Mouse (Mus musculus) forebrain, postnatal 0 days (tissue): ENCODE results near the gene Mrpl39. TPM values are rescaled to one million over a fixed set of nuclear protein-coding genes. Genes with fewer than 3 reads are reported as not detected.

Experiments used
- ATAC-seq: fragments of 200-750 bp; cut with Nextera tagmentation; 2 replicates; pipeline ENCODE4 v1.8.0; 2017; ENCODE audit warnings: mild to moderate bottlenecking, moderate library complexity
- DNase-seq: peaks from one replicate; pipeline ENCODE4 v3.0.0-alpha.2; 2015
- H3K27ac ChIP-seq: fragments of 300-500 bp; sonication (generic); 2 replicates; pipeline ENCODE4 v1.5.1; 2014; ENCODE audit warnings: low read depth, mild to moderate bottlenecking, antibody characterized with exemption, low read length, moderate library complexity, mixed read lengths
- H3K27me3 ChIP-seq: fragments of 300-500 bp; sonication (generic); 2 replicates; pipeline ENCODE4 v1.6.1; 2014; ENCODE audit warnings: mild to moderate bottlenecking, low read length, mixed read lengths; ENCODE audit not compliant: insufficient read depth
- H3K36me3 ChIP-seq: fragments of 300-500 bp; sonication (generic); 2 replicates; pipeline ENCODE4 v1.6.1; 2014; ENCODE audit warnings: mild to moderate bottlenecking, moderate library complexity; ENCODE audit not compliant: insufficient read depth
- H3K4me1 ChIP-seq: fragments of 300-500 bp; sonication (generic); 2 replicates; pipeline ENCODE4 v1.6.1; 2014; ENCODE audit warnings: antibody characterized with exemption; ENCODE audit not compliant: insufficient read depth
- H3K4me2 ChIP-seq: fragments of 300-500 bp; sonication (generic); 2 replicates; pipeline ENCODE4 v1.6.1; 2014; ENCODE audit warnings: low read depth, mild to moderate bottlenecking, moderate library complexity
- H3K4me3 ChIP-seq: fragments of 300-500 bp; sonication (generic); 2 replicates; pipeline ENCODE4 v1.5.1; 2014; ENCODE audit warnings: low read depth, low read length, mixed read lengths
- H3K9ac ChIP-seq: fragments of 300-500 bp; sonication (generic); 2 replicates; pipeline ENCODE4 v1.6.1; 2014; ENCODE audit warnings: mild to moderate bottlenecking
- H3K9me3 ChIP-seq: fragments of 300-500 bp; sonication (generic); 2 replicates; pipeline ENCODE4 v1.6.1; 2016; ENCODE audit warnings: low read length
- CTCF ChIP-seq: sonication (generic); IDR thresholded peaks from 2 replicates; pipeline ENCODE4 v1.5.1; 2016; ENCODE audit warnings: antibody characterized with exemption, control low read depth, low read depth
- WGBS: fragments of 180-500 bp; shearing (Covaris S2); extraction: QIAGEN DNeasy Blood & Tissue Kit; methylation state at CpG from one replicate; pipeline ENCODE4 v1.1.7; 2014; 5-methylcytosine and 5-hydroxymethylcytosine counted together
- polyA plus RNA-seq: library from polyadenylated mRNA; unstranded; fragments of >200 nt; fragmentation: Nextera tagmentation; extraction: Ambion mirVana; gene quantifications from 2 replicates; pipeline ENCODE4 v1.2.1, GENCODE M21; 2015
- total RNA-seq: library from RNA; depleted of rRNA; stranded (reverse); fragments of >200 nt; gene quantifications from 2 replicates; pipeline ENCODE4 v1.2.3, GENCODE M21; 2014; rRNA removed

Mrpl39 gene
- total RNA-seq, result 37.8 and 74.6 TPM in 2 replicates
- 34.5 and 35.4 TPM in 2 replicates for polyA plus RNA-seq

DNA sequence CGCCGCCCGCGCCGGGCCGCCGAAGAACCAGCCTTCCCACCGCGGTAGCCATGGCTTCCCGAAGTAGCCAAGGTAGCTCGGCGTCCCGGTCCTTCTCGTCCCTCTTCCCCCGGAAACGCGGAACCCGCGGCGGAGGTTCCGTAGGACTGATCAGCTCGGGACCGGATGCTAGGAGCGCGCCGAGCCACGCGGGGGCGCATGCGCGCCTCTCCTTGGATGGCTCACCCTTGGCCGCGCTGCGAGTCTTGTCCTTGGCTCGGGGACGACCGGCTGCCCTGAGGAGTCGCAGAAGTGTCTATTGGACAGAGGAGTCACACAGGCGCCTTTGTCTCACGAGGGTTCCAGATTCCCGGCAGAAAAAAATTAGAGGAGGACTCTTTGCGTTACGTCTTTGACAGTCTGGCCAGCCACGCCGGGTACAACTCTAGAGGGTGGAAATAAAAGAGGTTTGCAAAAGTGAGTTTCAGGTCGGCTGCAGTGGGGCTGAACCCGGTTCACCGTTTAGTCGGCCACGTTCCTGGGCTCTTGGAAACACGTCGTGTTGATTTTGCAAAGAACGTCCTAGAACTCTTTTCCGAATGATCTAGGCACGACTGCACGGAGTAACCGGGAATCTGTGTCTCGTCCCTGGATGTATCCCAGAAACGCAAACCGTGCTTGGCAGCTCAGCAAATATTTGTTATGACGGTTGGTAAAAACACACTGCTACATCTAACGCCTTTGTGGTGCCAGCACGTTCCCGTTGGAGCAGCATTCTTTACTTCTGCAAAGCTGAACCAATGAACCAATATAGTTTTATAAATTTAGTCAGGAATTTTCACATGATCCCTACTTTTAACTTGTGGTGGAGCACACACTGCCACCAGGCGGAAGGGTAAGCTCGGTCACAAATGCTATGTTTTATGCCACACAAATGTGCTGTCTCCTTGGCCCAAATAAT lies at the start of gene Mrpl39:
TSS of gene Mrpl39 (minus strand) at position 577 of the 940 bp plus-strand sequence.
- ATAC-seq (peak; percentile 99), DNase-seq (peak; percentile 99)
- no peaks in the 10 kb centered on the region for H3K27me3 ChIP-seq
- H3K4me3 ChIP-seq, result peak within 1 kb of the TSS; percentile 78
- peak within 1 kb of the TSS; percentile 73 for H3K4me2 ChIP-seq
- H3K36me3 ChIP-seq, result peaks cover 9% of the 10 kb centered on the region
- H3K4me1 ChIP-seq, result peaks cover 5% of the 10 kb centered on the region; the same call in 1 of the 2 replicates
- 2% methylated on average over 66 of the region's 66 CpGs for WGBS
- peak within 1 kb of the TSS; percentile 74 for H3K9ac ChIP-seq
- H3K27ac ChIP-seq, result peak within 1 kb of the TSS; percentile 74
- no peaks in the 10 kb centered on the region for H3K9me3 ChIP-seq
- peak; percentile 91 for TF ChIP-seq CTCF

DNA sequence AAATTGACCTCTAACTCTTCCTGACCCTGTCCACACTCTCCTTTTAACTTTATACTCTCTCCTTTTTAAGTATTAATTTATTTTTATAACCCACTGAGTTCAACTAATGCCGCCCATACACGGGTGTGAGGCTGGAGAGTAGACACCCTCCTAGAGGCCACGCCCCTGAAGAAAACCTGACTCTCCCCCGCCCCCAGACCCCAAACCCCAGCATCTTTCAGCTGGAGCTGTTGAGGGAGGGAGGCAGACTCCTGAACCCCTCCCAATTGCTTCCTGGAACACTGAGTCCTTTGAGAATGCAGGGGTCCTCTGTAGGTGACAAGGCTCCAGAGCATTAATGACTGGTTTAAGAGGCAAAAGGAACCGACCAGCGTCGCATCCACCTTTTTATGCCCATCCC lies 49.4 kb upstream of the Mrpl39 start:
- Histone ChIP-seq H3K9ac (no peak overlapping the region), H3K4me2 (no peak overlapping the region), H3K4me3 (no peak overlapping the region), H3K4me1 (no peaks in the 10 kb centered on the region), H3K27me3 (no peaks in the 10 kb centered on the region), H3K36me3 (no peaks in the 10 kb centered on the region), H3K9me3 (no peaks in the 10 kb centered on the region), H3K27ac (no peak overlapping the region)
- TF ChIP-seq CTCF, result no peak
- WGBS, result 18% methylated on average over 7 of the region's 7 CpGs
- no peak for DNase-seq
- no peak for ATAC-seq

DNA sequence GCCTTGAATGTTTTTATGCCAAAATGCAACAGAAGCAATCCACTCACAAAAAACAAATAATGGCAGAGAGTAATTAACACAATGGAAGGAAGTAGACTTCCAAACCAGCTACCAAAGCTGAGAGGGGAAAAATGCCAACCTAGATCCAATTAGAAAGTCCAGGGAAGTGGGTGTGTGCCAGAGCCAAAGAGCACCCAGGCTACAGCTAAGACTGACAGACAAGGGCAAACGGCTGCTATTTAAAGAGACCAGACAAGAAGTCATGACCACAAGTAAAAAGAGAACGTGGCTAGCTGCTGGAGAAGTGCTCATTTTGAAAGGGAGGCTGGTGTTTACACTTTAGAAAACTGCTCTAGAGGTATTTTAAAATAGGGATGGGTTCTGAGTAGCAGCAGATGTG lies 47.7 kb upstream of the Mrpl39 start:
- no peak for ATAC-seq
- Histone ChIP-seq H3K9ac (no peak overlapping the region), H3K27ac (no peak overlapping the region), H3K4me3 (no peak overlapping the region), H3K36me3 (no peaks in the 10 kb centered on the region), H3K4me2 (no peak overlapping the region), H3K9me3 (0 out of 2 replicates have a peak, but pooled peaks cover 4% of the 10 kb centered on the region), H3K27me3 (no peaks in the 10 kb centered on the region), H3K4me1 (no peaks in the 10 kb centered on the region)
- WGBS, result 26% methylated on average over 2 of the region's 2 CpGs
- DNase-seq, result no peak
- no peak for TF ChIP-seq CTCF

DNA sequence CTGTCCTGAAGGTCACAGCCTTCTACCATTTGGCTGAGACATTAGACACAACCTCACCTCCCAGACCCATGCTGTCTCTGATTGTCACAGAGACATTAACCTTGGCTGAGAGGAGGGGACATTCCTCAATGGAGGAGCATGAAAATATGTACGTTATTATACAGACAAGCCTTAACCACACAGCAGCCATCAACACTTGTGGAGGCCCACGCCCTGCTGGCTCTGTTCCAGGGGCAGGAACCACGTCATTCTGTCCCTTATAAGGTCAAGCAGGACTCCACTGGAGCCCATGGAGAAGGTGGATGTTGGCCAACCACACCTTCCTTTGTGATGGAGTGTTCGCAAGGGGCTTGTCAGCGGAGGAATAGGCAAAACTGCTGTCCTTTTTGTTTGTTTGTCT lies 44.2 kb upstream of the Mrpl39 start:
- Histone ChIP-seq H3K9me3 (0 out of 2 replicates have a peak, but pooled peaks cover 4% of the 10 kb centered on the region), H3K4me3 (no peak overlapping the region), H3K36me3 (no peaks in the 10 kb centered on the region), H3K4me1 (no peaks in the 10 kb centered on the region), H3K27me3 (no peaks in the 10 kb centered on the region), H3K9ac (no peak overlapping the region), H3K4me2 (no peak overlapping the region), H3K27ac (no peak overlapping the region)
- no peak for ATAC-seq
- no peak for TF ChIP-seq CTCF
- 87% methylated on average over 5 of the region's 5 CpGs for WGBS
- no peak for DNase-seq

DNA sequence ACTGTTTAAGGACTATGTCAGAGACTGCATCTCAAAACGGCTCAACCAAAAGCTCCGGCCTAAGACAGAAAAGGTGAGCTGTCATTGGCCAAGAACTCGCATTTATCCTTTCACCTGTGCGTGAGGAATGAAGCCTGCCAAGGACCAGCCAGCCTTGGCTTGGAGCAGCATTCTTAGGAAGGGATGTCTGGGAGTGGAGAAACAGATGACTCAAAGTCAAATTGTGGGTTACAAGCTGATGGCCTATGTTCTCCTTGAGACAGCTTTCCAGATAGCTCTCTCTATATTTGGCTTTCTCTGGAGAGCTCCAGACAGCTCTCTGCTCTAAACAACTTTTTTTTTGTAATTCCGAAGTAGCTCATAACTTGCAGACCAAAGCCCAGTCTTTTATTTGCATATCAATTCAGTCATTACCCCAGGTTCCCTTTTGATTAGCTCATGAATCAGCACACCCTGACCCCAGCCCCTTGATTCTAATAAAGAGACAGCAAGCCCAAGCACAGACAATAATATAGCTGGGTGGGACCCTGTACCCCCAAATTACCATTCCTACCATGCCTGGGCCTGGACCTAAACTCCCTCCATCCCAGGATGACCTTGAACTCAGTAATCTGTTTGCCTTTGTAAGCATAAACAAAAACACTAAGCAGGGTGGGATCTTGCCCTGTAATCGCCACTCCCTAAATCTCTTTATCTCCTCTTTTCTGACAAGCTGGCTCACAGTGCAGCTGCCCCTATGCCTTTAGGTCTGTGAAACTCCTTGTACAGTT lies 43.5 kb upstream of the Mrpl39 start:
- Histone ChIP-seq H3K27ac (no peak overlapping the region), H3K4me1 (no peaks in the 10 kb centered on the region), H3K9me3 (0 out of 2 replicates have a peak, but pooled peaks cover 4% of the 10 kb centered on the region), H3K4me2 (no peak overlapping the region), H3K4me3 (no peak overlapping the region), H3K36me3 (no peaks in the 10 kb centered on the region), H3K27me3 (no peaks in the 10 kb centered on the region), H3K9ac (no peak overlapping the region)
- DNase-seq (no peak), ATAC-seq (no peak)
- no peak for TF ChIP-seq CTCF
- 79% methylated on average over 6 of the region's 6 CpGs for WGBS

DNA sequence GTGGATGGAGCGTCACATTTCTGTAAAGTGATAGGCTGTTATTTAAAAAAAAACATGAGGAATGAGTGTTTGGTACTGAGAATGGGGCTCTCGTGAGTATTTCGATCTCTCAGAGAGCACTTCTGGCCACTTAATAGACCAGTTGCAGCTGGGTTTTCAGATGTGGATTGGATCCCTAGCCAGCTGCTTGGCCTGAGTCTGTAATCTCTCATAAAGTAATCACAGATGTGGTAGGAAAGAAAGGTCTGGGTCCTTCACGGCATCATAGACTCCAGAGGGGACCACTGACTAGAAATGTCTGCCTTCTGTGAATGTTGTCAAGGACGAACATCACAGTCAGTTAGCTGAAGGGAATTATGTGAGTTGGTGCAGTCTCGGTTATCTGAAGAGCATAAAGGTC lies 42.9 kb upstream of the Mrpl39 start:
- 91% methylated on average over 6 of the region's 6 CpGs for WGBS
- TF ChIP-seq CTCF, result no peak
- no peak for DNase-seq

More for the DNA sequence above, 42.9 kb upstream of the Mrpl39 start:
- H3K4me2 ChIP-seq, result no peak overlapping the region
- H3K27ac ChIP-seq, result no peak overlapping the region
- H3K4me3 ChIP-seq, result no peak overlapping the region
- no peak overlapping the region for H3K9ac ChIP-seq
- no peak for ATAC-seq
- no peaks in the 10 kb centered on the region for H3K36me3 ChIP-seq
- H3K9me3 ChIP-seq, result 0 out of 2 replicates have a peak, but pooled peaks cover 4% of the 10 kb centered on the region
- peaks cover under 1% of the 10 kb centered on the region; the same call in 1 of the 2 replicates for H3K4me1 ChIP-seq
- no peaks in the 10 kb centered on the region for H3K27me3 ChIP-seq
